In the genomic region with DNA sequence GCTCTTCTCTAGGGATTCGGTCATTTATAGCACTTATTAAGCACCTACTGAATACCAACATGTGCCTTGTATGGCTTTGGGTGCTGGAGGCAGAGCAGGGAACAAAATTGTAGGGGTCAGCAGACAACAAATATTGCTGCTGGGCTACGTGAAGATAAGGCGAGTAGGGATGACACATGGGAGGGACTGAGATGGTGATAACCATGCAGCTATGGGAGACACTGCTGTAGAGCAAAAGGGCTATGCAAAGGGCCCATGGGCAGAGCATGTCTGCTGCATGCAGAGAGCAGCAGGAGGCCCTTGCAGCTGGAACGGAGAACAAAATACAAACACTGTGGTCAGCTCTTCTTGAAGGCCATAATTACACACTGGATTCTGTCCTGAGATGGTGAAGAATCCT, we compare ENCODE assay signal across 33 mouse cellular contexts. TPM values are rescaled to one million over a fixed set of nuclear protein-coding genes. Genes with fewer than 3 reads are reported as not detected.
DNase-seq lines count a peak whose midpoint lies in the region; ATAC-seq lines count a peak whose summit lies in the region.
"Had no signal": no experiment of that assay in that cellular context is flagged by ENCODE, and none has a peak within 500 bp of the region (broad histone marks: within the 10 kb centered on the region; RNA-seq: fewer than 3 reads in every experiment).

No protein-coding gene starts in this region.

- H3K4me2 ChIP-seq in forebrain, embryonic 12.5 days = no peak overlapping the region
- no peak overlapping the region for H3K4me2 ChIP-seq in forebrain, embryonic 11.5 days (ENCODE audit: low read depth, low read length, severe bottlenecking)
- no peak overlapping the region for H3K4me2 ChIP-seq in hindbrain, embryonic 12.5 days (replicated peaks)
- no peak overlapping the region for H3K4me2 ChIP-seq in hindbrain, embryonic 11.5 days (replicated peaks; ENCODE audit: low read depth, low read length)
- peak overlapping the region; percentile 58 for H3K4me2 ChIP-seq in liver, embryonic 11.5 days
- H3K4me2 ChIP-seq in liver, embryonic 16.5 days (ENCODE audit: low read depth, low read length) = no peak overlapping the region
- H3K4me2 ChIP-seq in midbrain, embryonic 13.5 days (replicated peaks) = no peak overlapping the region
- H3K4me2 ChIP-seq: heart, embryonic 15.5 days; hindbrain, embryonic 15.5 days; limb, embryonic 15.5 days; lung, embryonic 15.5 days; neural tube, embryonic 12.5 days had no signal

- no peaks in the 10 kb centered on the region for H3K27me3 ChIP-seq in forebrain, embryonic 12.5 days
- no peaks in the 10 kb centered on the region for H3K27me3 ChIP-seq in forebrain, embryonic 11.5 days (ENCODE audit: control insufficient read depth, insufficient read depth, low read length)
- no peaks in the 10 kb centered on the region for H3K27me3 ChIP-seq in hindbrain, embryonic 12.5 days
- no peaks in the 10 kb centered on the region for H3K27me3 ChIP-seq in hindbrain, embryonic 11.5 days (ENCODE audit: control insufficient read depth, insufficient read depth, low read length)
- no peaks in the 10 kb centered on the region for H3K27me3 ChIP-seq in liver, embryonic 11.5 days (replicated peaks; ENCODE audit: control insufficient read depth, insufficient read depth, low read length)
- no peaks in the 10 kb centered on the region for H3K27me3 ChIP-seq in liver, embryonic 16.5 days (ENCODE audit: control insufficient read depth, insufficient read depth, low read depth, low read length)
- H3K27me3 ChIP-seq in midbrain, embryonic 13.5 days = no peaks in the 10 kb centered on the region
- H3K27me3 ChIP-seq: hindbrain, embryonic 15.5 days; limb, embryonic 15.5 days; neural tube, embryonic 12.5 days had no signal

- no peak overlapping the region for H3K4me3 ChIP-seq in forebrain, embryonic 12.5 days (replicated peaks)
- no peak overlapping the region for H3K4me3 ChIP-seq in forebrain, embryonic 11.5 days (ENCODE audit: low read depth, low read length)
- no peak overlapping the region for H3K4me3 ChIP-seq in hindbrain, embryonic 12.5 days
- H3K4me3 ChIP-seq in hindbrain, embryonic 11.5 days (ENCODE audit: low read depth, low read length) = no peak overlapping the region
- H3K4me3 ChIP-seq in liver, embryonic 11.5 days (ENCODE audit: low read depth, low read length) = no peak overlapping the region
- no peak overlapping the region for H3K4me3 ChIP-seq in liver, embryonic 16.5 days (ENCODE audit: low read depth, low read length)
- no peak overlapping the region for H3K4me3 ChIP-seq in midbrain, embryonic 13.5 days (replicated peaks)
- H3K4me3 ChIP-seq: heart, embryonic 15.5 days; hindbrain, embryonic 15.5 days; limb, embryonic 10.5 days; limb, embryonic 15.5 days; lung, embryonic 15.5 days; midbrain, embryonic 10.5 days; myocyte; neural tube, embryonic 12.5 days had no signal

- no peaks in the 10 kb centered on the region for H3K36me3 ChIP-seq in forebrain, embryonic 12.5 days (replicated peaks)
- H3K36me3 ChIP-seq in forebrain, embryonic 11.5 days (ENCODE audit: control insufficient read depth, insufficient read depth, low read length) = no peaks in the 10 kb centered on the region
- no peaks in the 10 kb centered on the region for H3K36me3 ChIP-seq in hindbrain, embryonic 12.5 days
- no peaks in the 10 kb centered on the region for H3K36me3 ChIP-seq in hindbrain, embryonic 11.5 days (ENCODE audit: control insufficient read depth, insufficient read depth, low read length)
- H3K36me3 ChIP-seq in liver, embryonic 11.5 days (ENCODE audit: control insufficient read depth, insufficient read depth, low read length) = no peaks in the 10 kb centered on the region
- H3K36me3 ChIP-seq in liver, embryonic 16.5 days (ENCODE audit: control insufficient read depth, insufficient read depth) = no peaks in the 10 kb centered on the region
- no peaks in the 10 kb centered on the region for H3K36me3 ChIP-seq in midbrain, embryonic 13.5 days
- H3K36me3 ChIP-seq: heart, embryonic 15.5 days; hindbrain, embryonic 15.5 days; limb, embryonic 10.5 days; limb, embryonic 15.5 days; lung, embryonic 15.5 days; midbrain, embryonic 10.5 days; neural tube, embryonic 12.5 days had no signal

- 0 out of 2 replicates have a peak overlapping the region, but pooled peaks have one; percentile 20 for H3K27ac ChIP-seq in forebrain, embryonic 12.5 days
- no peak overlapping the region for H3K27ac ChIP-seq in forebrain, embryonic 11.5 days (ENCODE audit: low read depth, low read length)
- peak overlapping the region; percentile 48; the same call in 1 of the 2 replicates for H3K27ac ChIP-seq in hindbrain, embryonic 12.5 days
- H3K27ac ChIP-seq in hindbrain, embryonic 11.5 days (ENCODE audit: low read depth, low read length) = no peak overlapping the region
- peak overlapping the region; percentile 91 for H3K27ac ChIP-seq in liver, embryonic 11.5 days (ENCODE audit: low read depth, low read length)
- H3K27ac ChIP-seq in liver, embryonic 16.5 days (ENCODE audit: low read length) = no peak overlapping the region
- H3K27ac ChIP-seq in midbrain, embryonic 13.5 days = no peak overlapping the region
- H3K27ac ChIP-seq: heart, embryonic 15.5 days; kidney, postnatal 0 days; limb, embryonic 15.5 days; lung, embryonic 15.5 days; midbrain, embryonic 10.5 days; neural tube, embryonic 12.5 days; stomach, postnatal 0 days had no signal

- DNase-seq in forebrain, embryonic 11.5 days (ENCODE audit: low spot score) = no peak
- DNase-seq in hindbrain, embryonic 11.5 days (ENCODE audit: low spot score) = no peak
- DNase-seq in liver, embryonic 11.5 days (ENCODE audit: low spot score) = no peak
- DNase-seq: adrenal gland, postnatal 14 days; cerebellum, adult 11 months; cerebellum, adult 9-10 months; cerebellum, postnatal 36 days; kidney, adult 8-10 months; kidney, postnatal 4 days; right cerebral cortex, adult 18-20 months; thymus, adult 18-20 months; thymus, postnatal 36 days had no signal

- ATAC-seq in forebrain, embryonic 12.5 days (ENCODE audit: low FRiP score) = no peak
- ATAC-seq in forebrain, embryonic 11.5 days (replicated peaks; ENCODE audit: low FRiP score) = no peak
- ATAC-seq in hindbrain, embryonic 12.5 days (ENCODE audit: low FRiP score) = no peak
- ATAC-seq in hindbrain, embryonic 11.5 days (ENCODE audit: low FRiP score) = no peak
- peak; percentile 76 for ATAC-seq in liver, embryonic 11.5 days (replicated peaks; ENCODE audit: low FRiP score)
- ATAC-seq in liver, embryonic 16.5 days (ENCODE audit: low read depth) = 0 out of 2 replicates have a peak, but pooled peaks have one; percentile 38
- ATAC-seq in midbrain, embryonic 13.5 days = no peak
- no peak for ATAC-seq in inflammation-experienced regulatory T-cells, adult 6 months
- ATAC-seq: intestine, embryonic 16.5 days; Patski had no signal

- 80% methylated on average over 4 of the region's 4 CpGs for WGBS in forebrain, embryonic 12.5 days
- WGBS in forebrain, embryonic 11.5 days = 73% methylated on average over 4 of the region's 4 CpGs
- 74% methylated on average over 4 of the region's 4 CpGs for WGBS in hindbrain, embryonic 12.5 days
- WGBS in hindbrain, embryonic 11.5 days = 78% methylated on average over 4 of the region's 4 CpGs
- 33% methylated on average over 4 of the region's 4 CpGs for WGBS in liver, embryonic 11.5 days
- 36% methylated on average over 4 of the region's 4 CpGs for WGBS in liver, embryonic 16.5 days (ENCODE audit: insufficient replicate concordance)
- 75% methylated on average over 4 of the region's 4 CpGs for WGBS in midbrain, embryonic 13.5 days

- H3K9me3 ChIP-seq in forebrain, embryonic 12.5 days = no peaks in the 10 kb centered on the region
- H3K9me3 ChIP-seq in forebrain, embryonic 11.5 days (ENCODE audit: control insufficient read depth, low read length) = no peaks in the 10 kb centered on the region
- no peaks in the 10 kb centered on the region for H3K9me3 ChIP-seq in hindbrain, embryonic 12.5 days (replicated peaks)
- no peaks in the 10 kb centered on the region for H3K9me3 ChIP-seq in hindbrain, embryonic 11.5 days (ENCODE audit: control insufficient read depth, low read length)
- H3K9me3 ChIP-seq in liver, embryonic 11.5 days (ENCODE audit: control insufficient read depth, low read length) = no peaks in the 10 kb centered on the region; the same call in none of the 2 replicates
- no peaks in the 10 kb centered on the region for H3K9me3 ChIP-seq in liver, embryonic 16.5 days (replicated peaks; ENCODE audit: control insufficient read depth, low read length)
- H3K9me3 ChIP-seq in midbrain, embryonic 13.5 days = no peaks in the 10 kb centered on the region
- H3K9me3 ChIP-seq: heart, embryonic 15.5 days; hindbrain, embryonic 15.5 days; limb, embryonic 10.5 days; limb, embryonic 15.5 days; lung, embryonic 15.5 days; midbrain, embryonic 10.5 days; neural tube, embryonic 12.5 days had no signal

- peaks cover 16% of the 10 kb centered on the region; the same call in 1 of the 2 replicates for H3K4me1 ChIP-seq in forebrain, embryonic 12.5 days
- H3K4me1 ChIP-seq in forebrain, embryonic 11.5 days (replicated peaks; ENCODE audit: control insufficient read depth, insufficient read depth, low read length) = 0 out of 2 replicates have a peak, but pooled peaks cover 2% of the 10 kb centered on the region
- H3K4me1 ChIP-seq in hindbrain, embryonic 12.5 days = peaks cover 18% of the 10 kb centered on the region
- H3K4me1 ChIP-seq in hindbrain, embryonic 11.5 days (replicated peaks; ENCODE audit: control insufficient read depth, insufficient read depth, low read length) = no peaks in the 10 kb centered on the region
- peaks cover 38% of the 10 kb centered on the region for H3K4me1 ChIP-seq in liver, embryonic 11.5 days (replicated peaks; ENCODE audit: control insufficient read depth, insufficient read depth, low read length)
- H3K4me1 ChIP-seq in liver, embryonic 16.5 days (ENCODE audit: control insufficient read depth, low read depth, low read length) = peaks cover 14% of the 10 kb centered on the region
- H3K4me1 ChIP-seq in midbrain, embryonic 13.5 days (replicated peaks) = peaks cover 23% of the 10 kb centered on the region
- H3K4me1 ChIP-seq: lung, embryonic 15.5 days had no signal

- no peak overlapping the region for H3K9ac ChIP-seq in forebrain, embryonic 12.5 days
- no peak overlapping the region for H3K9ac ChIP-seq in forebrain, embryonic 11.5 days (ENCODE audit: low read length)
- no peak overlapping the region for H3K9ac ChIP-seq in hindbrain, embryonic 12.5 days
- H3K9ac ChIP-seq in hindbrain, embryonic 11.5 days (ENCODE audit: low read depth, low read length) = no peak overlapping the region
- peak overlapping the region; percentile 51; the same call in 1 of the 2 replicates for H3K9ac ChIP-seq in liver, embryonic 11.5 days (ENCODE audit: low read depth, low read length)
- H3K9ac ChIP-seq in liver, embryonic 16.5 days (ENCODE audit: low read depth, low read length) = no peak overlapping the region
- no peak overlapping the region for H3K9ac ChIP-seq in midbrain, embryonic 13.5 days (replicated peaks)
- H3K9ac ChIP-seq: heart, embryonic 15.5 days; hindbrain, embryonic 15.5 days; limb, embryonic 15.5 days; lung, embryonic 15.5 days; neural tube, embryonic 12.5 days had no signal

RNA-seq across cellular contexts. Expression of a gene that starts 29.1 kb away (rescaled TPM):
- 45.7 and 47.7 TPM in 2 replicates for polyA plus RNA-seq in forebrain, embryonic 12.5 days (2016; fragmentation: Nextera tagmentation; extraction: Ambion mirVana)
- polyA plus RNA-seq in forebrain, embryonic 11.5 days (2014; fragmentation: Nextera tagmentation; extraction: Ambion mirVana) = 16.4 and 19.1 TPM in 2 replicates
- 39.1 and 44.7 TPM in 2 replicates for polyA plus RNA-seq in hindbrain, embryonic 12.5 days (2016; fragmentation: Nextera tagmentation; extraction: Ambion mirVana)
- polyA plus RNA-seq in hindbrain, embryonic 11.5 days (2014; fragmentation: Nextera tagmentation; extraction: Ambion mirVana) = 17.7 and 24.4 TPM in 2 replicates
- 3.6 and 4.8 TPM in 2 replicates for polyA plus RNA-seq in liver, embryonic 11.5 days (2014; fragmentation: Nextera tagmentation; extraction: Ambion mirVana)
- 1.3 TPM in 2 replicates for polyA plus RNA-seq in liver, embryonic 16.5 days (2015; fragmentation: Nextera tagmentation; extraction: Ambion mirVana)
- polyA plus RNA-seq in midbrain, embryonic 13.5 days (2015; fragmentation: Nextera tagmentation; extraction: Ambion mirVana) = 44.1 and 49.3 TPM in 2 replicates
- polyA plus RNA-seq in inflammation-experienced regulatory T-cells, adult 6 months (2017; shearing (Covaris generic)) = 10 to 100 TPM; 23.8 to 43.9 (median 33.8) TPM

RNA-seq across cellular contexts. Expression of a gene that starts 49.5 kb away (rescaled TPM):
- 0.10 and 0.17 TPM in 2 replicates for polyA plus RNA-seq in forebrain, embryonic 12.5 days (2016; fragmentation: Nextera tagmentation; extraction: Ambion mirVana)
- 0.20 and 0.36 TPM in 2 replicates for polyA plus RNA-seq in forebrain, embryonic 11.5 days (2014; fragmentation: Nextera tagmentation; extraction: Ambion mirVana)
- 0.18 and 1.3 TPM in 2 replicates for polyA plus RNA-seq in hindbrain, embryonic 12.5 days (2016; fragmentation: Nextera tagmentation; extraction: Ambion mirVana)
- polyA plus RNA-seq in hindbrain, embryonic 11.5 days (2014; fragmentation: Nextera tagmentation; extraction: Ambion mirVana) = 0.20 and 0.43 TPM in 2 replicates
- 0.09 and 0.45 TPM in 2 replicates for polyA plus RNA-seq in liver, embryonic 11.5 days (2014; fragmentation: Nextera tagmentation; extraction: Ambion mirVana)
- polyA plus RNA-seq in liver, embryonic 16.5 days (2015; fragmentation: Nextera tagmentation; extraction: Ambion mirVana) = 0.15 and 0.60 TPM in 2 replicates
- polyA plus RNA-seq in midbrain, embryonic 13.5 days (2015; fragmentation: Nextera tagmentation; extraction: Ambion mirVana) = 0.22 TPM in 1 of 2 replicates, not detected in the other
- polyA plus RNA-seq in inflammation-experienced regulatory T-cells, adult 6 months (2017; shearing (Covaris generic)) = 1 to 10 TPM; 2.7 to 5.0 (median 4.9) TPM
- polyA plus RNA-seq: intestine, embryonic 16.5 days; midbrain, embryonic 10.5 days; Patski; stomach, postnatal 0 days had no signal

RNA-seq across cellular contexts. Expression of a gene that starts 51.5 kb away (rescaled TPM):
- polyA plus RNA-seq in forebrain, embryonic 12.5 days (2016; fragmentation: Nextera tagmentation; extraction: Ambion mirVana) = not detected in 2 replicates
- polyA plus RNA-seq in forebrain, embryonic 11.5 days (2014; fragmentation: Nextera tagmentation; extraction: Ambion mirVana) = not detected in 2 replicates
- not detected in 2 replicates for polyA plus RNA-seq in hindbrain, embryonic 12.5 days (2016; fragmentation: Nextera tagmentation; extraction: Ambion mirVana)
- polyA plus RNA-seq in hindbrain, embryonic 11.5 days (2014; fragmentation: Nextera tagmentation; extraction: Ambion mirVana) = not detected in 2 replicates
- polyA plus RNA-seq in liver, embryonic 11.5 days (2014; fragmentation: Nextera tagmentation; extraction: Ambion mirVana) = 0.47 TPM in 1 of 2 replicates, not detected in the other
- not detected in 2 replicates for polyA plus RNA-seq in liver, embryonic 16.5 days (2015; fragmentation: Nextera tagmentation; extraction: Ambion mirVana)
- not detected in 2 replicates for polyA plus RNA-seq in midbrain, embryonic 13.5 days (2015; fragmentation: Nextera tagmentation; extraction: Ambion mirVana)
- polyA plus RNA-seq in inflammation-experienced regulatory T-cells, adult 6 months (2017; shearing (Covaris generic)) = not detected
- polyA plus RNA-seq: C2C12; embryonic facial prominence, embryonic 11.5 days; gonadal fat pad, adult 2 months; heart, embryonic 15.5 days; intestine, embryonic 16.5 days; kidney, postnatal 0 days; limb, embryonic 10.5 days; limb, embryonic 15.5 days; lung, embryonic 15.5 days; midbrain, embryonic 10.5 days; neural tube, embryonic 12.5 days; Patski; spleen, adult 2 months had no signal

Comparison
In these comparisons a context has a peak if more than half of its experiments do, and no peak if none do; other contexts are left out.
1. H3K27ac ChIP-seq: peak in forebrain, embryonic 12.5 days (single experiment), hindbrain, embryonic 12.5 days (single experiment) and liver, embryonic 11.5 days (single experiment); none in forebrain, embryonic 11.5 days (single experiment), hindbrain, embryonic 11.5 days (single experiment), liver, embryonic 16.5 days (single experiment) and midbrain, embryonic 13.5 days (single experiment).
2. ATAC-seq: peak in liver, embryonic 11.5 days (single experiment) and liver, embryonic 16.5 days (single experiment); none in forebrain, embryonic 12.5 days (single experiment), forebrain, embryonic 11.5 days (single experiment), hindbrain, embryonic 12.5 days (single experiment), hindbrain, embryonic 11.5 days (single experiment), midbrain, embryonic 13.5 days (single experiment) and inflammation-experienced regulatory T-cells, adult 6 months (single experiment).